Mouse (Mus musculus): ENCODE data around the gene Tbc1d2b.

DNA sequence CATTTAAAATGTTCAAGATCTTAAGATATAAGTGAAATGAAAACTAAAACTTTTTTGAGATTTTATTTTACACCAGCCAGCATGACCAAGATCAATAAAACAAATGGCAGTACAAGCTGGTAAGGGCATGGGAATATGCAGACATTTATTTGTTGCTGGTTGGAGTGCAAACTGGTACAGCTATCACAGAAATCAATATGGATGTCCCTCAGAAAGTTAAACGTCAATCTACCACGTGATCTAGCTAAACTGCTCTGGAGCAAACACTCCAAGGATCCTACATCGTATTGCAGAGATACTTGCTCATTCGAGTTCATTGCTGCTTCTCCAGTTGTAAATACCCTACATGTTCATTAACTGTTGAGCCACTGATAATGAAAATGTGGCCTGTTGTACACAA, 32.1 kb upstream of the Tbc1d2b start:
- no peak for TF ChIP-seq GATA1 (IDR thresholded peaks at IDR 0.05; ENCODE audit: low read length)
- no peak for TF ChIP-seq TAL1 (IDR thresholded peaks at IDR 0.05; ENCODE audit: low read length)

Data from erythroblast, embryonic 14.5 days (primary cell).